Mouse (Mus musculus) kidney, adult 2 months (tissue): ENCODE measurements around the gene Gpr83. TPM values are rescaled to one million over a fixed set of nuclear protein-coding genes. Genes with fewer than 3 reads are reported as not detected.

Experiments used
- DNase-seq: peaks from one replicate; pipeline ENCODE4 v3.0.0; 2021
- H3K27ac ChIP-seq: fragments of 200-500 bp; 2 replicates; pipeline ENCODE4 v1.5.1; 2012; ENCODE audit warnings: low read depth, low read length, control low read depth, inconsistent platforms; ENCODE audit not compliant: insufficient read depth
- H3K27me3 ChIP-seq: fragments of 200-500 bp; replicated peaks from 2 replicates; pipeline ENCODE4 v1.6.1; 2012; ENCODE audit warnings: mild to moderate bottlenecking, moderate library complexity, low read length, inconsistent platforms; ENCODE audit not compliant: control insufficient read depth, insufficient read depth
- H3K36me3 ChIP-seq: fragments of 200-500 bp; 2 replicates; pipeline ENCODE4 v1.6.1; 2012; ENCODE audit warnings: mild to moderate bottlenecking, moderate library complexity, low read length, inconsistent platforms; ENCODE audit not compliant: control insufficient read depth, insufficient read depth
- H3K4me1 ChIP-seq: fragments of 200-500 bp; 2 replicates; pipeline ENCODE4 v1.6.1; 2011; ENCODE audit warnings: low read length; ENCODE audit not compliant: control insufficient read depth, insufficient read depth
- H3K4me3 ChIP-seq: fragments of 200-500 bp; 2 replicates; pipeline ENCODE4 v1.5.1; 2011; ENCODE audit warnings: mild to moderate bottlenecking, low read depth, low read length, control low read depth; ENCODE audit not compliant: insufficient read depth
- CTCF ChIP-seq: fragments of 200-500 bp; conservative IDR thresholded peaks from 2 replicates; pipeline ENCODE4 v1.5.1; 2011; ENCODE audit warnings: low read depth, mild to moderate bottlenecking, control low read depth, low read length, moderate library complexity, mixed read lengths; ENCODE audit not compliant: insufficient read depth, insufficient read length
- POLR2A ChIP-seq: fragments of 200-500 bp; IDR thresholded peaks from one replicate; pipeline ENCODE4 v1.6.1; 2011; ENCODE audit warnings: low read depth, low read length, control low read depth
- WGBS: fragments of 180-500 bp; shearing (Covaris S2); methylation state at CpG from one replicate; pipeline ENCODE4 v1.1.7; 2018; 5-methylcytosine and 5-hydroxymethylcytosine counted together
- polyA plus RNA-seq: library from polyadenylated mRNA; depleted of rRNA; stranded (reverse); fragments of >200 nt; gene quantifications from 2 replicates; pipeline ENCODE4 v1.2.3, GENCODE M21; 2012

Gene Gpr83
- polyA plus RNA-seq, 1 experiment, result 0.30 TPM

GRCm38 (mm10) chr9:14885151-14885550, 25.1 kb downstream of the Gpr83 start:
- Histone ChIP-seq H3K27me3 (no peaks in the 10 kb centered on the region), H3K27ac (no peak overlapping the region), H3K4me1 (no peaks in the 10 kb centered on the region), H3K4me3 (no peak overlapping the region), H3K36me3 (no peaks in the 10 kb centered on the region)
- DNase-seq, result no peak
- TF ChIP-seq POLR2A, result no peak
- TF ChIP-seq CTCF, result no peak

- Histone ChIP-seq H3K27me3 (no peaks in the 10 kb centered on the region), H3K27ac (no peak overlapping the region), H3K4me3 (no peak overlapping the region), H3K4me1 (no peaks in the 10 kb centered on the region), H3K36me3 (no peaks in the 10 kb centered on the region)
- WGBS, result 85% methylated on average over 1 of the region's 1 CpGs
- no peak for DNase-seq
- TF ChIP-seq POLR2A (no peak), CTCF (no peak)
These were observed 25.9 kb downstream of the Gpr83 start for GRCm38 (mm10) chr9:14885954-14886353.

GRCm38 (mm10) chr9:14887787-14888382, 27.9 kb downstream of the Gpr83 start:
- DNase-seq, result no peak
- Histone ChIP-seq H3K4me1 (no peaks in the 10 kb centered on the region), H3K36me3 (no peaks in the 10 kb centered on the region), H3K27me3 (no peaks in the 10 kb centered on the region), H3K27ac (no peak overlapping the region), H3K4me3 (no peak overlapping the region)
- no peak for TF ChIP-seq CTCF
- TF ChIP-seq POLR2A, result no peak
- WGBS, result 86% methylated on average over 6 of the region's 6 CpGs

- TF ChIP-seq CTCF (no peak), POLR2A (no peak)
- Histone ChIP-seq H3K4me1 (no peaks in the 10 kb centered on the region), H3K27ac (no peak overlapping the region), H3K36me3 (no peaks in the 10 kb centered on the region), H3K4me3 (no peak overlapping the region), H3K27me3 (no peaks in the 10 kb centered on the region)
- no peak for DNase-seq
- whole genome bisulfite sequencing, result 61% methylated on average over 6 of the region's 6 CpGs
These were observed 28.7 kb downstream of the Gpr83 start for GRCm38 (mm10) chr9:14888671-14889070.

- TF ChIP-seq CTCF (no peak), POLR2A (no peak)
- Histone ChIP-seq H3K27me3 (no peaks in the 10 kb centered on the region), H3K27ac (no peak overlapping the region), H3K4me1 (no peaks in the 10 kb centered on the region), H3K4me3 (no peak overlapping the region), H3K36me3 (no peaks in the 10 kb centered on the region)
- WGBS, result 86% methylated on average over 3 of the region's 3 CpGs
- no peak for DNase-seq
These were observed 30.7 kb downstream of the Gpr83 start for GRCm38 (mm10) chr9:14890699-14891098.

GRCm38 (mm10) chr9:14891891-14892290, 31.9 kb downstream of the Gpr83 start:
- H3K36me3 ChIP-seq, result no peaks in the 10 kb centered on the region

GRCm38 (mm10) chr9:14893388-14893787, 33.4 kb downstream of the Gpr83 start:
- no peak overlapping the region for H3K27ac ChIP-seq
- H3K27me3 ChIP-seq, result no peaks in the 10 kb centered on the region
- no peaks in the 10 kb centered on the region for H3K36me3 ChIP-seq
- no peaks in the 10 kb centered on the region for H3K4me1 ChIP-seq
- no peak overlapping the region for H3K4me3 ChIP-seq
- no peak for DNase-seq
- WGBS, result 73% methylated on average over 9 of the region's 9 CpGs
- no peak for TF ChIP-seq CTCF
- no peak for TF ChIP-seq POLR2A

More at GRCm38 (mm10) chr9:14891891-14892290, 31.9 kb downstream of the Gpr83 start:
- Histone ChIP-seq H3K27ac (no peak overlapping the region), H3K27me3 (no peaks in the 10 kb centered on the region), H3K4me3 (no peak overlapping the region), H3K4me1 (no peaks in the 10 kb centered on the region)
- no peak for DNase-seq
- 87% methylated on average over 5 of the region's 5 CpGs for WGBS
- TF ChIP-seq POLR2A (no peak), CTCF (no peak)

- 89% methylated on average over 3 of the region's 3 CpGs for WGBS
- no peak for DNase-seq
- TF ChIP-seq CTCF (no peak), POLR2A (no peak)
- no peaks in the 10 kb centered on the region for H3K27me3 ChIP-seq
- H3K4me1 ChIP-seq, result no peaks in the 10 kb centered on the region
- H3K4me3 ChIP-seq, result no peak overlapping the region
- no peak overlapping the region for H3K27ac ChIP-seq
- no peaks in the 10 kb centered on the region for H3K36me3 ChIP-seq
These were observed 34.6 kb downstream of the Gpr83 start for GRCm38 (mm10) chr9:14894628-14895027.
